8 mouse cellular contexts compared by ENCODE assay signal in the genomic region with DNA sequence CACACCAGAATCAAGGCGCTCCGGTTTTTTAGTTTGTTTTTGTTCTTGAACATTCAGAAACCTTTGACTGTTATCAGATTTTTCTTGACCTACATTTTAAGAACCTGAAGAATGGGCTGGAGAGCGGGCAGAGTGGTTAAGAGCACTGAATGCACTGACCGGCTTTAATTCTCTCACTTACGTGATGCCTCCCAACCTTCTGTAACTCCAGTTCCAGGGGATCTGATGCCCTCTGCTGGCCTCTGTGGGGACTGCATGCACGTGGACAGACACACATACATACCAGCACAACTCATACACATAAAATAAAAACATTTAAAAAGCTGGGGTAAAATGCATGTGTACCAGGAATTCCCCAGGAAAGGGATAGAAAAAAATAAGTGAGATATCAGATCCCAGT. TPM values are rescaled to one million over a fixed set of nuclear protein-coding genes. Genes with fewer than 3 reads are reported as not detected.
DNase-seq lines count a peak whose midpoint lies in the region; ATAC-seq and TF ChIP-seq lines count a peak whose summit lies in the region.

No protein-coding gene starts in this region.

- DNase-seq in cerebellum, postnatal 10 days = peak; percentile 53 to 69
- no peak for DNase-seq in cerebellum, adult 9-10 months
- DNase-seq in midbrain, embryonic 10.5 days (ENCODE audit: low spot score) = peak; percentile 37
- DNase-seq in limb, embryonic 10.5 days (ENCODE audit: low spot score) = peak; percentile 61
- DNase-seq in spleen, adult 2 months (ENCODE audit: low read depth in 1 of 2, low spot score in 2 of 2) = peak in 1 of 2 experiments; percentile 22
- no peak for DNase-seq in Muller cell, postnatal 12 days (ENCODE audit: inconsistent ontology term)

- H3K27me3 ChIP-seq in midbrain, embryonic 10.5 days (ENCODE audit: low read depth, poor library complexity, severe bottlenecking) = no peaks in the 10 kb centered on the region
- no peaks in the 10 kb centered on the region for H3K27me3 ChIP-seq in midbrain, embryonic 16.5 days (ENCODE audit: control insufficient read depth, insufficient read depth, low read depth, low read length)
- no peaks in the 10 kb centered on the region for H3K27me3 ChIP-seq in limb, embryonic 10.5 days (ENCODE audit: low read depth, poor library complexity, severe bottlenecking)
- no peaks in the 10 kb centered on the region for H3K27me3 ChIP-seq in spleen, adult 2 months (ENCODE audit: control insufficient read depth, insufficient read depth, low read length)

- H3K4me2 ChIP-seq in midbrain, embryonic 16.5 days (ENCODE audit: low read length) = no peak overlapping the region

- H3K4me3 ChIP-seq in midbrain, embryonic 10.5 days = no peak overlapping the region
- no peak overlapping the region for H3K4me3 ChIP-seq in midbrain, embryonic 16.5 days (ENCODE audit: low read depth, low read length)
- H3K4me3 ChIP-seq in bone marrow, adult 2 months (replicated peaks; ENCODE audit: control insufficient read depth, low read depth, low read length) = no peak overlapping the region
- no peak overlapping the region for H3K4me3 ChIP-seq in limb, embryonic 10.5 days
- no peak overlapping the region for H3K4me3 ChIP-seq in spleen, adult 2 months (ENCODE audit: extremely low read depth, insufficient read depth, insufficient read length)

- peak; percentile 76 for TF ChIP-seq CTCF in bone marrow, adult 2 months (IDR thresholded peaks at IDR 0.05; ENCODE audit: control insufficient read depth, insufficient read depth, low read length)
- TF ChIP-seq CTCF in spleen, adult 2 months (IDR thresholded peaks at IDR 0.05; ENCODE audit: extremely low read depth, insufficient read depth, insufficient read length, insufficient replicate concordance) = peak; percentile 17; the same call in 1 of the 2 replicates

- H3K27ac ChIP-seq in midbrain, embryonic 10.5 days (replicated peaks) = no peak overlapping the region
- H3K27ac ChIP-seq in midbrain, embryonic 16.5 days (ENCODE audit: low read length) = no peak overlapping the region
- no peak overlapping the region for H3K27ac ChIP-seq in bone marrow, adult 2 months (ENCODE audit: control insufficient read depth, insufficient read depth, low read depth, low read length, poor library complexity)
- no peak overlapping the region for H3K27ac ChIP-seq in limb, embryonic 10.5 days
- H3K27ac ChIP-seq in spleen, adult 2 months (ENCODE audit: insufficient read depth, low read length) = no peak overlapping the region

- no peak for ATAC-seq in midbrain, embryonic 16.5 days

- no peak for TF ChIP-seq POLR2A in bone marrow, adult 2 months (IDR thresholded peaks at IDR 0.05; ENCODE audit: borderline replicate concordance, control insufficient read depth, low read depth, low read length)
- no peak for TF ChIP-seq POLR2A in spleen, adult 2 months (IDR thresholded peaks at IDR 0.05; ENCODE audit: low read depth, low read length)

- 92% methylated on average over 6 of the region's 6 CpGs for WGBS in midbrain, embryonic 10.5 days
- 94% methylated on average over 6 of the region's 6 CpGs for WGBS in midbrain, embryonic 16.5 days
- WGBS in bone marrow, adult 2 months = 90% methylated on average over 6 of the region's 6 CpGs
- WGBS in limb, embryonic 10.5 days = 91% methylated on average over 6 of the region's 6 CpGs
- 93% methylated on average over 6 of the region's 6 CpGs for WGBS in spleen, adult 2 months

- H3K4me1 ChIP-seq in midbrain, embryonic 10.5 days = no peaks in the 10 kb centered on the region
- no peaks in the 10 kb centered on the region for H3K4me1 ChIP-seq in midbrain, embryonic 16.5 days (ENCODE audit: control insufficient read depth, insufficient read depth, low read length)
- no peaks in the 10 kb centered on the region for H3K4me1 ChIP-seq in bone marrow, adult 2 months (ENCODE audit: control insufficient read depth, insufficient read depth, low read length)
- H3K4me1 ChIP-seq in limb, embryonic 10.5 days = no peaks in the 10 kb centered on the region
- H3K4me1 ChIP-seq in spleen, adult 2 months (ENCODE audit: control insufficient read depth, insufficient read depth, insufficient read length) = no peaks in the 10 kb centered on the region

- H3K9me3 ChIP-seq in midbrain, embryonic 10.5 days (replicated peaks) = peaks cover 4% of the 10 kb centered on the region; the same call in 1 of the 2 replicates
- H3K9me3 ChIP-seq in midbrain, embryonic 16.5 days (replicated peaks; ENCODE audit: control insufficient read depth, low read length, poor library complexity, severe bottlenecking) = no peaks in the 10 kb centered on the region
- H3K9me3 ChIP-seq in limb, embryonic 10.5 days (replicated peaks) = no peaks in the 10 kb centered on the region

- peaks cover 91% of the 10 kb centered on the region for H3K36me3 ChIP-seq in midbrain, embryonic 10.5 days
- peaks cover 34% of the 10 kb centered on the region for H3K36me3 ChIP-seq in midbrain, embryonic 16.5 days (ENCODE audit: control insufficient read depth, insufficient read depth, low read length)
- peaks cover 90% of the 10 kb centered on the region for H3K36me3 ChIP-seq in limb, embryonic 10.5 days
- peaks cover 29% of the 10 kb centered on the region for H3K36me3 ChIP-seq in spleen, adult 2 months (ENCODE audit: control insufficient read depth, insufficient read depth, low read length)

- H3K9ac ChIP-seq in midbrain, embryonic 16.5 days (ENCODE audit: low read depth, low read length) = no peak overlapping the region

RNA-seq across cellular contexts. Expression of a gene that starts 22.4 kb away (rescaled TPM):
- 124 and 125 TPM in 2 replicates for polyA plus RNA-seq in midbrain, embryonic 10.5 days (2016; fragmentation: Nextera tagmentation; extraction: Ambion mirVana)
- polyA plus RNA-seq in midbrain, embryonic 16.5 days (2015; fragmentation: Nextera tagmentation; extraction: Ambion mirVana) = 184 and 206 TPM in 2 replicates
- 5.7 and 9.3 TPM in 2 replicates for polyA plus RNA-seq in bone marrow, adult 2 months (2011; ENCODE audit: insufficient read depth, insufficient read length, low replicate concordance, missing spikeins)
- polyA plus RNA-seq in limb, embryonic 10.5 days (2016; fragmentation: Nextera tagmentation; extraction: Ambion mirVana) = 96.8 and 106 TPM in 2 replicates
- polyA plus RNA-seq in spleen, adult 2 months (2012; rRNA removed) = 4.5 and 5.4 TPM in 2 replicates

RNA-seq across cellular contexts. Expression of a gene that starts 22.5 kb away (rescaled TPM):
- polyA plus RNA-seq in midbrain, embryonic 10.5 days (2016; fragmentation: Nextera tagmentation; extraction: Ambion mirVana) = 12.9 and 14.8 TPM in 2 replicates
- 15.2 and 16.5 TPM in 2 replicates for polyA plus RNA-seq in midbrain, embryonic 16.5 days (2015; fragmentation: Nextera tagmentation; extraction: Ambion mirVana)
- 4.0 and 4.3 TPM in 2 replicates for polyA plus RNA-seq in bone marrow, adult 2 months (2011; ENCODE audit: insufficient read depth, insufficient read length, low replicate concordance, missing spikeins)
- polyA plus RNA-seq in limb, embryonic 10.5 days (2016; fragmentation: Nextera tagmentation; extraction: Ambion mirVana) = 10.4 and 13.4 TPM in 2 replicates
- 10.0 and 13.5 TPM in 2 replicates for polyA plus RNA-seq in spleen, adult 2 months (2012; rRNA removed)

Comparison
In these comparisons a context has a peak if more than half of its experiments do, and no peak if none do; other contexts are left out.
1. DNase-seq: peak in cerebellum, postnatal 10 days (2 of 2), midbrain, embryonic 10.5 days (single experiment) and limb, embryonic 10.5 days (single experiment); none in cerebellum, adult 9-10 months (single experiment) and Muller cell, postnatal 12 days (single experiment).